Mouse (Mus musculus): Measurements from ENCODE around the gene Tmem28. TPM values are rescaled to one million over a fixed set of nuclear protein-coding genes. Genes with fewer than 3 reads are reported as not detected.

Tmem28 gene
- polyA plus RNA-seq, 1 experiment from 2014 or later = 1.6 TPM

GRCm38 (mm10) chrX:99872228-99872627 lies 51.4 kb downstream of the Tmem28 start:
- H3K27ac ChIP-seq (ENCODE audit: low read depth, low read length) = no peak overlapping the region
- H3K9ac ChIP-seq (ENCODE audit: low read length) = no peak overlapping the region
- ATAC-seq (ENCODE audit: insufficient read depth, low FRiP score, low TSS enrichment) = no peak
- no peaks in the 10 kb centered on the region for H3K36me3 ChIP-seq (ENCODE audit: control insufficient read depth, insufficient read depth, low read length)
- no peaks in the 10 kb centered on the region for H3K9me3 ChIP-seq (ENCODE audit: control insufficient read depth, low read length)
- WGBS = 75% methylated on average over 4 of the region's 4 CpGs
- no peaks in the 10 kb centered on the region for H3K4me1 ChIP-seq (ENCODE audit: control insufficient read depth, insufficient read depth, low read length)
- no peak for DNase-seq (ENCODE audit: low spot score)
- no peak overlapping the region for H3K4me2 ChIP-seq (ENCODE audit: low read depth)
- no peak overlapping the region for H3K4me3 ChIP-seq (ENCODE audit: low read depth, low read length)
- H3K27me3 ChIP-seq (ENCODE audit: control insufficient read depth, insufficient read depth, low read length) = no peaks in the 10 kb centered on the region

DNA sequence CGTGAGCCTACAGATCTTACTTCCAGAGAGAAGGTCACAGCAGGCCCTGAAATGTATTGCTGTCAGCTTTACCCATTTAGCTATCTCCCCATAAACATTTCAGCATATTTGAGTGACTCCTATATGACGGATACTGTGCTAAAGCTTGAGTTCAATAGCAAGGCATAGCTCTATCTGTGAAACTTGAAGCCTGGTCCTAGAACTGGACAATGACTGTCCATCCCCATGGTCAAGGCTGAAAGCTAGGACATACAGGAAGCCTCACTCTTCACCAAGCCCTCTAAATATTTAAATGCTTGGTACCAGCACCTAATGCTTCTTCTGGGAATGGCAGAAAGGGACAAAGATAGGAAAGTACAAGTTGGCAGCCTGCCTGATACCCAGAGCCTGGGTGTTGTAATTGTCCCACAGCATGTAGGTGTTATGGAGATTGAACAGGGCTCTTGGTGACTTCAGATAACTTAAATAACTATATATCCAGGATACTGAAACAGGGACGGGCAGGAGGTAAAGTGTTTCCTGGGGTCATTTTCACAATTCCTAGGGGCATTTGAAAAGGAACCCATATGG lies 51.9 kb downstream of the Tmem28 start:
- Histone ChIP-seq H3K4me3 (ENCODE audit: low read depth, low read length) (no peak overlapping the region), H3K9me3 (ENCODE audit: control insufficient read depth, low read length) (no peaks in the 10 kb centered on the region), H3K4me1 (ENCODE audit: control insufficient read depth, insufficient read depth, low read length) (no peaks in the 10 kb centered on the region), H3K27me3 (ENCODE audit: control insufficient read depth, insufficient read depth, low read length) (no peaks in the 10 kb centered on the region), H3K9ac (ENCODE audit: low read length) (no peak overlapping the region), H3K27ac (ENCODE audit: low read depth, low read length) (no peak overlapping the region), H3K4me2 (ENCODE audit: low read depth) (no peak overlapping the region), H3K36me3 (ENCODE audit: control insufficient read depth, insufficient read depth, low read length) (no peaks in the 10 kb centered on the region)
- ATAC-seq (ENCODE audit: insufficient read depth, low FRiP score, low TSS enrichment) (no peak), DNase-seq (ENCODE audit: low spot score) (no peak)
- WGBS = 71% methylated on average over 3 of the region's 3 CpGs

DNA sequence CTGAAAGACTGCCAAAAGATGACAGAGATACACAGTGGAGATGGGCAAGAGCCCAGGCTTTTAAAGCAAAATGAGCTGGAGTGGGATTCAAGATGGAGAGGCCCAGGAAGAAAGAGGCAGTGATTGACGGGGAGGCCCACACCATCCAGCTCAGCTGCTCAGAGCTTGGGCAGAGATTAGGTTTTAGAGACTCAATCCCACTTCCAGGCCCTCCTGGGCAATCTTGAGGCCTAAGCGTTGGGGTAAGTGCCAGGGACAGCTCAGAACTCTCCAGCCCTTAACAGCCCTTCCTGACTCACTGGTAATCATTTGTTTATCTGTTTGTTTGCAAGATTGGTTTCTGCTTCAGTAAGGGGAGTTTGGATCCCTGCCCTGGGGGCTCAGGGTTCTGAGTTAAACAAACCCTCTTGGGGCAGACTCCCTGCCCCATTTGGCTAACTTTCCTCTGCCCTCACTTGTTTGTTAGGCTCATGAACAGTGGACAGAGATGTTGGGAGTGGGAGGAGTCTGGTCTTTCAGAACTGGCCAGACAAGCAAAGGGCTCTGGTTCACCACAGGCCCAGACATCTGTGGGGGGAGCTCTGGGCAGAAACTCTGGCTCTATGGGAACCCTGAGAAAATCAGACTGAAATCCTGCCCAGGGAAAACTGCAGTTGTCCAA lies 52.6 kb downstream of the Tmem28 start:
- no peaks in the 10 kb centered on the region for H3K9me3 ChIP-seq (ENCODE audit: control insufficient read depth, low read length)
- no peaks in the 10 kb centered on the region for H3K36me3 ChIP-seq (ENCODE audit: control insufficient read depth, insufficient read depth, low read length)
- no peak overlapping the region for H3K4me2 ChIP-seq (ENCODE audit: low read depth)
- no peak overlapping the region for H3K4me3 ChIP-seq (ENCODE audit: low read depth, low read length)
- no peaks in the 10 kb centered on the region for H3K4me1 ChIP-seq (ENCODE audit: control insufficient read depth, insufficient read depth, low read length)
- no peaks in the 10 kb centered on the region for H3K27me3 ChIP-seq (ENCODE audit: control insufficient read depth, insufficient read depth, low read length)
- no peak for ATAC-seq (ENCODE audit: insufficient read depth, low FRiP score, low TSS enrichment)
- no peak overlapping the region for H3K27ac ChIP-seq (ENCODE audit: low read depth, low read length)
- WGBS = 71% methylated on average over 2 of the region's 2 CpGs
- no peak for DNase-seq (ENCODE audit: low spot score)
- H3K9ac ChIP-seq (ENCODE audit: low read length) = no peak overlapping the region

- no peak overlapping the region for H3K4me2 ChIP-seq (ENCODE audit: low read depth)
- no peak overlapping the region for H3K27ac ChIP-seq (ENCODE audit: low read depth, low read length)
- DNase-seq (ENCODE audit: low spot score) (no peak), ATAC-seq (ENCODE audit: insufficient read depth, low FRiP score, low TSS enrichment) (no peak)
- H3K9me3 ChIP-seq (ENCODE audit: control insufficient read depth, low read length) = no peaks in the 10 kb centered on the region
- no peaks in the 10 kb centered on the region for H3K36me3 ChIP-seq (ENCODE audit: control insufficient read depth, insufficient read depth, low read length)
- no peaks in the 10 kb centered on the region for H3K27me3 ChIP-seq (ENCODE audit: control insufficient read depth, insufficient read depth, low read length)
- H3K9ac ChIP-seq (ENCODE audit: low read length) = no peak overlapping the region
- 37% methylated on average over 4 of the region's 4 CpGs for WGBS
- H3K4me1 ChIP-seq (ENCODE audit: control insufficient read depth, insufficient read depth, low read length) = no peaks in the 10 kb centered on the region
- H3K4me3 ChIP-seq (ENCODE audit: low read depth, low read length) = no peak overlapping the region
These were observed 53.1 kb downstream of the Tmem28 start for GRCm38 (mm10) chrX:99873920-99874296.

- WGBS = 90% methylated on average over 4 of the region's 4 CpGs
- ATAC-seq (ENCODE audit: insufficient read depth, low FRiP score, low TSS enrichment) (no peak), DNase-seq (ENCODE audit: low spot score) (no peak)
- no peak overlapping the region for H3K9ac ChIP-seq (ENCODE audit: low read length)
- no peaks in the 10 kb centered on the region for H3K4me1 ChIP-seq (ENCODE audit: control insufficient read depth, insufficient read depth, low read length)
- H3K9me3 ChIP-seq (ENCODE audit: control insufficient read depth, low read length) = no peaks in the 10 kb centered on the region
- no peak overlapping the region for H3K4me2 ChIP-seq (ENCODE audit: low read depth)
- no peak overlapping the region for H3K27ac ChIP-seq (ENCODE audit: low read depth, low read length)
- no peaks in the 10 kb centered on the region for H3K27me3 ChIP-seq (ENCODE audit: control insufficient read depth, insufficient read depth, low read length)
- no peak overlapping the region for H3K4me3 ChIP-seq (ENCODE audit: low read depth, low read length)
- no peaks in the 10 kb centered on the region for H3K36me3 ChIP-seq (ENCODE audit: control insufficient read depth, insufficient read depth, low read length)
These were observed 56.0 kb downstream of the Tmem28 start for GRCm38 (mm10) chrX:99876781-99877180.

DNA sequence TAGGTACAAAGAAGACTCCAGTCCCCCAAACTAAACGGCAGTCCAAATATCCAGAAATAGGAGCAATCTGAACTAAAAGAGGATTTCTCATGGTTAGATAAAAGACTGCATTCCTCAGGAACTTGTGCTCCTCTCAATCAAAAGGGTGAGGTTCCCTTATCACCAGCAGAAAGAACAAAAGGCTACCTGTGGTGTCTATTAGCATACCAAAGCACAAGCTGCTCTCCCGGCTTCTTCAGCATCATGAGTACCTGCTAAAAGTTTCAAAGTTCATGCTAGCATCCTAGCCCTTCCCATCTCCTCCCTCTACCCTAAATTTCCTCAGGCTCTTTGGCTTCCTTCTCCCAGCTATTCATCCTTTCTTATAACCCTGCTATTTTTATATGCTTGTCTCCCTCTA lies 62.6 kb downstream of the Tmem28 start:
- no peaks in the 10 kb centered on the region for H3K27me3 ChIP-seq (ENCODE audit: control insufficient read depth, insufficient read depth, low read length)

More for the DNA sequence above, 62.6 kb downstream of the Tmem28 start:
- DNase-seq (ENCODE audit: low spot score) = no peak
- Histone ChIP-seq H3K4me3 (ENCODE audit: low read depth, low read length) (no peak overlapping the region), H3K27ac (ENCODE audit: low read depth, low read length) (no peak overlapping the region), H3K36me3 (ENCODE audit: control insufficient read depth, insufficient read depth, low read length) (no peaks in the 10 kb centered on the region), H3K9ac (ENCODE audit: low read length) (no peak overlapping the region), H3K9me3 (ENCODE audit: control insufficient read depth, low read length) (no peaks in the 10 kb centered on the region), H3K4me2 (ENCODE audit: low read depth) (no peak overlapping the region), H3K4me1 (ENCODE audit: control insufficient read depth, insufficient read depth, low read length) (no peaks in the 10 kb centered on the region)
- 32% methylated on average over 2 of the region's 2 CpGs for WGBS
- ATAC-seq (ENCODE audit: insufficient read depth, low FRiP score, low TSS enrichment) = no peak

Other genes with a start within 250 kb of the Tmem28 start
- 2.6 and 3.7 TPM in 2 replicates for gene Eda, start 154.6 kb downstream of the Tmem28 start, polyA plus RNA-seq (2014; fragmentation: Nextera tagmentation; extraction: Ambion mirVana)